Mouse (Mus musculus) megakaryocyte, embryonic 14.5 days (primary cell): Measurements from ENCODE around the gene Frzb.

Experiments used
- FLI1 ChIP-seq: IDR thresholded peaks from 2 replicates; pipeline ENCODE4 v1.6.1; 2012; ENCODE audit warnings: low read length, inconsistent platforms, mixed read lengths
- GATA1 ChIP-seq: IDR thresholded peaks from 3 replicates; pipeline ENCODE4 v1.6.1; 2012; ENCODE audit warnings: mixed read lengths, low read length, inconsistent platforms, borderline replicate concordance

GRCm38 (mm10) chr2:80446308-80447151 lies 895 bp downstream of the Frzb start:
- no peak for TF ChIP-seq FLI1
- TF ChIP-seq GATA1: no peak
